Mouse (Mus musculus) ES-Bruce4 (cell line): Measurements from ENCODE around the gene Lmtk3. TPM values are rescaled to one million over a fixed set of nuclear protein-coding genes. Genes with fewer than 3 reads are reported as not detected.

ENCODE experiments used
- H3K27ac ChIP-seq: 2 replicates; pipeline ENCODE4 v1.5.1; 2012; ENCODE audit warnings: low read length, inconsistent platforms; ENCODE audit not compliant: insufficient read depth
- H3K27me3 ChIP-seq: 2 replicates; pipeline ENCODE4 v1.6.1; 2012; ENCODE audit warnings: mild to moderate bottlenecking, low read length, inconsistent platforms; ENCODE audit not compliant: control insufficient read depth, poor library complexity, insufficient read depth, severe bottlenecking
- H3K36me3 ChIP-seq: 2 replicates; pipeline ENCODE4 v1.6.1; 2012; ENCODE audit warnings: inconsistent platforms, mild to moderate bottlenecking, low read length, moderate library complexity; ENCODE audit not compliant: control insufficient read depth, poor library complexity, insufficient read depth, severe bottlenecking
- H3K4me1 ChIP-seq: one replicate; pipeline ENCODE4 v1.8.1; 2011; ENCODE audit warnings: low read length; ENCODE audit not compliant: control insufficient read depth, insufficient read depth
- H3K4me3 ChIP-seq: 2 replicates; pipeline ENCODE4 v1.5.1; 2011; ENCODE audit warnings: low read depth, mild to moderate bottlenecking, low read length
- H3K9ac ChIP-seq: 2 replicates; pipeline ENCODE4 v1.6.1; 2012; ENCODE audit warnings: low read depth, mild to moderate bottlenecking, inconsistent platforms; ENCODE audit not compliant: poor library complexity, severe bottlenecking
- H3K9me3 ChIP-seq: replicated peaks from 2 replicates; pipeline ENCODE4 v1.6.1; 2012; ENCODE audit warnings: mild to moderate bottlenecking, low read length, inconsistent platforms; ENCODE audit not compliant: control insufficient read depth, poor library complexity, insufficient read depth, severe bottlenecking
- CTCF ChIP-seq: IDR thresholded peaks from one replicate; pipeline ENCODE4 v1.8.1; 2011; ENCODE audit warnings: low read depth, low read length
- EP300 ChIP-seq: IDR thresholded peaks from 2 replicates; pipeline ENCODE4 v1.6.1; 2011; ENCODE audit warnings: low read depth, low read length; ENCODE audit not compliant: insufficient read depth
- POLR2A ChIP-seq: IDR thresholded peaks from one replicate; pipeline ENCODE4 v1.8.1; 2011; ENCODE audit warnings: low read length; ENCODE audit not compliant: insufficient read depth
- polyA plus RNA-seq: library from polyadenylated mRNA; stranded (reverse); fragments of >200 nt; gene quantifications from 2 replicates; pipeline ENCODE4 v1.2.4, GENCODE M21; 2011; ENCODE audit warnings: low read depth; ENCODE audit not compliant: missing spikeins, insufficient read depth, insufficient read length

The Lmtk3 gene
- polyA plus RNA-seq, result 9.6 and 11.3 TPM in 2 replicates

GRCm38 (mm10) chr7:45783511-45784091 is at the start of gene Lmtk3:
TSS of gene Lmtk3 (plus strand) at chr7:45783738.
- H3K4me3 ChIP-seq, result peak within 1 kb of the TSS; percentile 63
- peaks cover 3% of the 10 kb centered on the region for H3K4me1 ChIP-seq
- peak within 1 kb of the TSS; percentile 49 for H3K9ac ChIP-seq
- H3K27ac ChIP-seq, result no peak within 1 kb of the TSS
- TF ChIP-seq CTCF (peak; percentile 10), POLR2A (no peak), EP300 (no peak)
- no peaks in the 10 kb centered on the region for H3K9me3 ChIP-seq
- H3K36me3 ChIP-seq, result no peaks in the 10 kb centered on the region
- H3K27me3 ChIP-seq, result no peaks in the 10 kb centered on the region

GRCm38 (mm10) chr7:45739162-45739763 is 44.3 kb upstream of the Lmtk3 start:
- no peaks in the 10 kb centered on the region for H3K36me3 ChIP-seq
- H3K4me3 ChIP-seq, result no peak overlapping the region
- H3K27me3 ChIP-seq, result no peaks in the 10 kb centered on the region
- H3K27ac ChIP-seq, result no peak overlapping the region
- H3K9ac ChIP-seq, result no peak overlapping the region
- H3K4me1 ChIP-seq, result peaks cover 3% of the 10 kb centered on the region
- no peaks in the 10 kb centered on the region for H3K9me3 ChIP-seq
- TF ChIP-seq POLR2A (no peak), EP300 (no peak), CTCF (peak; percentile 69)

- TF ChIP-seq CTCF, result no peak
- Histone ChIP-seq H3K27me3 (no peaks in the 10 kb centered on the region), H3K27ac (no peak overlapping the region), H3K9me3 (no peaks in the 10 kb centered on the region), H3K9ac (no peak overlapping the region), H3K4me3 (no peak overlapping the region), H3K36me3 (no peaks in the 10 kb centered on the region), H3K4me1 (peaks cover 3% of the 10 kb centered on the region)
Observed at GRCm38 (mm10) chr7:45739820-45740219, 43.7 kb upstream of the Lmtk3 start.

- H3K4me1 ChIP-seq, result peaks cover 2% of the 10 kb centered on the region
Observed at GRCm38 (mm10) chr7:45741308-45741707, 42.2 kb upstream of the Lmtk3 start.

GRCm38 (mm10) chr7:45741777-45742176 is 41.8 kb upstream of the Lmtk3 start:
- Histone ChIP-seq H3K27ac (no peak overlapping the region), H3K4me3 (peak overlapping the region; percentile 63)

More at GRCm38 (mm10) chr7:45741308-45741707, 42.2 kb upstream of the Lmtk3 start:
- Histone ChIP-seq H3K9me3 (no peaks in the 10 kb centered on the region), H3K36me3 (no peaks in the 10 kb centered on the region), H3K4me3 (peak overlapping the region; percentile 63), H3K9ac (peak overlapping the region; percentile 10; the same call in 1 of the 2 replicates), H3K27ac (no peak overlapping the region), H3K27me3 (no peaks in the 10 kb centered on the region)
- TF ChIP-seq EP300 (no peak), CTCF (no peak), POLR2A (no peak)

GRCm38 (mm10) chr7:45742338-45742737 is 41.2 kb upstream of the Lmtk3 start:
- H3K36me3 ChIP-seq, result no peaks in the 10 kb centered on the region
- H3K9ac ChIP-seq, result peak overlapping the region; percentile 10; the same call in 1 of the 2 replicates
- no peaks in the 10 kb centered on the region for H3K27me3 ChIP-seq
- TF ChIP-seq CTCF, result peak; percentile 33
- no peak for TF ChIP-seq POLR2A
- no peak for TF ChIP-seq EP300
- peaks cover 4% of the 10 kb centered on the region for H3K4me1 ChIP-seq
- H3K9me3 ChIP-seq, result no peaks in the 10 kb centered on the region
- no peak overlapping the region for H3K27ac ChIP-seq
- H3K4me3 ChIP-seq, result peak overlapping the region; percentile 63

More at GRCm38 (mm10) chr7:45741777-45742176, 41.8 kb upstream of the Lmtk3 start:
- H3K36me3 ChIP-seq, result no peaks in the 10 kb centered on the region
- peaks cover 2% of the 10 kb centered on the region for H3K4me1 ChIP-seq
- H3K9me3 ChIP-seq, result no peaks in the 10 kb centered on the region
- TF ChIP-seq POLR2A (peak; percentile 63), EP300 (no peak), CTCF (no peak)
- no peaks in the 10 kb centered on the region for H3K27me3 ChIP-seq
- H3K9ac ChIP-seq, result peak overlapping the region; percentile 10; the same call in 1 of the 2 replicates
